Mouse (Mus musculus) forebrain, embryonic 16.5 days (tissue): ENCODE results near the gene Prrxl1. TPM values are rescaled to one million over a fixed set of nuclear protein-coding genes. Genes with fewer than 3 reads are reported as not detected.

Experiments
- ATAC-seq: fragments of 200-750 bp; cut with Nextera tagmentation; 2 replicates; pipeline ENCODE4 v1.8.0; 2017; ENCODE audit warnings: mild to moderate bottlenecking, moderate library complexity
- H3K27ac ChIP-seq: fragments of 300-500 bp; sonication (generic); 2 replicates; pipeline ENCODE4 v1.5.1; 2014; ENCODE audit warnings: low read length, control low read depth
- H3K27me3 ChIP-seq: fragments of 300-500 bp; sonication (generic); replicated peaks from 2 replicates; pipeline ENCODE4 v1.6.1; 2014; ENCODE audit warnings: low read length; ENCODE audit not compliant: control insufficient read depth, insufficient read depth
- H3K36me3 ChIP-seq: fragments of 300-500 bp; sonication (generic); 2 replicates; pipeline ENCODE4 v1.6.1; 2014; ENCODE audit not compliant: control insufficient read depth, insufficient read depth
- H3K4me1 ChIP-seq: fragments of 300-500 bp; sonication (generic); replicated peaks from 2 replicates; pipeline ENCODE4 v1.6.1; 2014; ENCODE audit warnings: low read length; ENCODE audit not compliant: control insufficient read depth, insufficient read depth
- H3K4me2 ChIP-seq: fragments of 300-500 bp; sonication (generic); 2 replicates; pipeline ENCODE4 v1.6.1; 2014; ENCODE audit warnings: mild to moderate bottlenecking, low read length, control low read depth
- H3K4me3 ChIP-seq: fragments of 300-500 bp; sonication (generic); replicated peaks from 2 replicates; pipeline ENCODE4 v1.5.1; 2014; ENCODE audit warnings: mild to moderate bottlenecking, low read length, control low read depth
- H3K9ac ChIP-seq: fragments of 300-500 bp; sonication (generic); replicated peaks from 2 replicates; pipeline ENCODE4 v1.6.1; 2014; ENCODE audit warnings: low read depth, low read length, control low read depth
- H3K9me3 ChIP-seq: fragments of 300-500 bp; sonication (generic); 2 replicates; pipeline ENCODE4 v1.6.1; 2016; ENCODE audit warnings: low read length; ENCODE audit not compliant: control insufficient read depth
- WGBS: fragments of 180-500 bp; shearing (Covaris S2); extraction: QIAGEN DNeasy Blood & Tissue Kit; methylation state at CpG from one replicate; pipeline ENCODE4 v1.1.7; 2014; 5-methylcytosine and 5-hydroxymethylcytosine counted together
- polyA plus RNA-seq: library from polyadenylated mRNA; unstranded; fragments of >200 nt; fragmentation: Nextera tagmentation; extraction: Ambion mirVana; gene quantifications from 2 replicates; pipeline ENCODE4 v1.2.1, GENCODE M21; 2015

Gene Prrxl1
- polyA plus RNA-seq, 1 experiment from 2014 or later: not detected

DNA sequence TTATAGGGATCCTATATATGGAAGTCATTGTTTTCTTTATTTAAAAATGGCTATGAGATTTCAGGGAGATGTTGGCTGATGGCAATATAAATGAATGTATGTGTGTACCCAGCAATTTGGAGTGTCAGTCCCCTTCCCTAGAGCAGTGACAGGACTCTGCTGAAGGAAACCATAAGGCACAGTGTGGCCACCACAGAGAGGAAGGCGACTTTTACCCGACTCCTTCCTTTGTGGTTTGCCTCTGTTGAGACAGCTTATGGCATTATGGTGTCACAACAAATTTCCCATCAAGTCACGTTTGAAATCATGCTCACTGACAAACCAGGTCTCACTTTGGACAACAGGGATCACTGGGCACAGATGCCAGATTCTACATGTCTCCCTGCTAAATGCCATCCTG is 25.0 kb downstream of the Prrxl1 start:
- no peaks in the 10 kb centered on the region for H3K4me1 ChIP-seq
- no peaks in the 10 kb centered on the region for H3K36me3 ChIP-seq
- no peak overlapping the region for H3K4me2 ChIP-seq
- ATAC-seq: no peak
- H3K4me3 ChIP-seq: no peak overlapping the region
- no peak overlapping the region for H3K27ac ChIP-seq
- no peaks in the 10 kb centered on the region for H3K27me3 ChIP-seq
- no peaks in the 10 kb centered on the region for H3K9me3 ChIP-seq
- no peak overlapping the region for H3K9ac ChIP-seq
- 84% methylated on average over 3 of the region's 3 CpGs for WGBS

DNA sequence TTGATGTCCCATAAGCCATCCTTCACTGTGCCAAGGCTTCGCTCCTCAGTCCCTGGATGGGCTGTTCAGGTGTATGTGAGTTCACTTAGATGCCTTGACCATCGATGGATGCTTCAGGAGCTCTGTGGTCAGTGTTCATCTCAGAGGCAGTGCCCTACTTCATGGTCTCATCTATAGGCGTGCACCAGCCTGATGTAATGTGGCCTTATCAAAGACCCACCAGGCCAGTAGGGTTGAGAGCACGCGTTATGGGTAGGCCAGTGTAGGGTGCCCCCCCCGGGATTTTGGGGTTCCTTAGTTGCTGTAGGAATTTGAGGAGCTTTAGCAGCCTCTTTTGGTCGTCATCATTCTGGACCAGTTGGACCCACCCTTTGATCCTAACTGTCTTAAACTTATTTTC is 25.6 kb downstream of the Prrxl1 start:
- Histone ChIP-seq H3K9ac (no peak overlapping the region), H3K36me3 (no peaks in the 10 kb centered on the region), H3K27me3 (no peaks in the 10 kb centered on the region), H3K4me2 (no peak overlapping the region), H3K4me1 (no peaks in the 10 kb centered on the region), H3K4me3 (no peak overlapping the region), H3K9me3 (no peaks in the 10 kb centered on the region), H3K27ac (no peak overlapping the region)
- WGBS: 90% methylated on average over 7 of the region's 7 CpGs
- no peak for ATAC-seq

DNA sequence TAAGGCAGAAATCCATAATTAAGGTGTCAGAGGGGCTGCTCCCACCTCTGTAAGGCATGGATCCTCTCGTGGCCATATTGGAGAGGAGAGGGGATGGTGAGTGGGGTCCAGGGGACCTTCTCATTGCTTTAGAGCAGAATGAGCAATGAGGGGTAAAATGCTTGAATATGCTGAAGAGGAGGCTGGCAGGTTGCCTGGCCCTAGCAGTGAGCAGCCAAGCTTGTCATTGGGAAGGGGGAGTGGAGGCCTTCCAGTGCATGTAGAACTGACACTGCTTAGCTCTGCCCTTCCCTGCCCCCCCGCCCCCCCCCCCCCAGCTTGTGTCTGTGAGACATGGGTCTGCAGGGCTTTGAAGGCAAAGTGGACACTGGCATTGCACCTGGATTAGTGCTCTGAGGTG is 28.1 kb downstream of the Prrxl1 start:
- H3K36me3 ChIP-seq: no peaks in the 10 kb centered on the region
- no peaks in the 10 kb centered on the region for H3K4me1 ChIP-seq
- no peak overlapping the region for H3K9ac ChIP-seq
- 42% methylated on average over 1 of the region's 2 CpGs for WGBS
- H3K4me2 ChIP-seq: no peak overlapping the region
- H3K4me3 ChIP-seq: no peak overlapping the region
- ATAC-seq: no peak
- no peaks in the 10 kb centered on the region for H3K9me3 ChIP-seq
- no peak overlapping the region for H3K27ac ChIP-seq
- no peaks in the 10 kb centered on the region for H3K27me3 ChIP-seq

DNA sequence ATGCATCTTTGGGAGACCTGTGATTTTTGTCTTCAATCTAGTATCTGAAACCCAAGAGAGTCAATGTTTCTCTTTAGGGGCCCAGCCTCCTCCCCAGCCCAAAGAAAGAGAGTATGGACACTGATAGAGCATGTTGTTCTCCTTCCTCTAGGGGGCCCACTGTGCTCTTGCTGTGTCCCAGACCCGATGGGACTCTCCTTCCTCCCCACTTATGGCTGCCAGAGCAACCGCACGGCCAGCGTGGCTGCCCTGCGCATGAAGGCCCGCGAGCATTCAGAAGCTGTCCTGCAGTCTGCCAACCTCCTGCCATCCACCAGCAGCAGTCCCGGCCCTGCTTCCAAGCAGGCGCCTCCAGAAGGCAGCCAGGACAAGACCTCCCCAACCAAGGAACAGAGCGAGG is 29.4 kb downstream of the Prrxl1 start:
- Histone ChIP-seq H3K4me1 (no peaks in the 10 kb centered on the region), H3K4me2 (no peak overlapping the region), H3K27ac (no peak overlapping the region), H3K9me3 (no peaks in the 10 kb centered on the region), H3K27me3 (no peaks in the 10 kb centered on the region), H3K9ac (no peak overlapping the region), H3K4me3 (no peak overlapping the region), H3K36me3 (no peaks in the 10 kb centered on the region)
- WGBS: 50% methylated on average over 10 of the region's 10 CpGs
- ATAC-seq: no peak

DNA sequence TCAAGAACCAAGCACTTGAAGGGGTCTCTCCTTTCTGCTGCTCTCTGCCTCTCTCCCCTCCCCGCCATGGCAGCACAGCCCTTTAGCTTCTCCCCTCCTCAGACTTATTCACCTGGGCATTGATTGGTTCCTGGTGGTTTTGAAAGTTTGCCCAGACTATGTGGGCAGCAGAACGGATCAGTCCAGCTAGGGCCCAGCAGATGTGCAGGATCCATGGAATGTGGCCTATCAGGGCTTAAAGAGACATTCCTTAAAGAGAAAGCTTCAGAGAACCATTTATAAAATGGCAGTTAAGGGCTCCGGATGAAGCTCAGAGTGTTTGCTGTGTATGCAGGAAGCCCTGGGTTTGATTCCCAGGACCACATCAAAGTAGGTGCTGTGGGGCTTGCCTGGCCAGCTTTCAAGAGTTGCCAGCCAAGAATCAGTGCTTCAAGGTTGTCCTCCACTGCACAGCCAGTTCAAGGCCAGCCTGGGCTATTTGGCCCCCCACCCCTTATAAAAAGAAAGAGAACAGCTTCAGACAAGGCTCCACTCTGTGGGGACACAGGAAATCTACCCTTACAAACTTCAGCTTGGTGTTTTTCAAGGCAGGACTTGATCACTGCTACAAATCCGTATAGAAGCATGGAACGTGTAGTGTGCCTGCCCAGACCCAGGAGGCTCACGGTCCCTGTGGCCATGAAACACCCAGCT is 33.8 kb downstream of the Prrxl1 start:
- no peak for ATAC-seq
- WGBS: 88% methylated on average over 5 of the region's 6 CpGs
- Histone ChIP-seq H3K4me1 (no peaks in the 10 kb centered on the region), H3K9me3 (no peaks in the 10 kb centered on the region), H3K27me3 (no peaks in the 10 kb centered on the region), H3K36me3 (no peaks in the 10 kb centered on the region), H3K4me2 (no peak overlapping the region), H3K27ac (no peak overlapping the region), H3K4me3 (no peak overlapping the region), H3K9ac (no peak overlapping the region)

DNA sequence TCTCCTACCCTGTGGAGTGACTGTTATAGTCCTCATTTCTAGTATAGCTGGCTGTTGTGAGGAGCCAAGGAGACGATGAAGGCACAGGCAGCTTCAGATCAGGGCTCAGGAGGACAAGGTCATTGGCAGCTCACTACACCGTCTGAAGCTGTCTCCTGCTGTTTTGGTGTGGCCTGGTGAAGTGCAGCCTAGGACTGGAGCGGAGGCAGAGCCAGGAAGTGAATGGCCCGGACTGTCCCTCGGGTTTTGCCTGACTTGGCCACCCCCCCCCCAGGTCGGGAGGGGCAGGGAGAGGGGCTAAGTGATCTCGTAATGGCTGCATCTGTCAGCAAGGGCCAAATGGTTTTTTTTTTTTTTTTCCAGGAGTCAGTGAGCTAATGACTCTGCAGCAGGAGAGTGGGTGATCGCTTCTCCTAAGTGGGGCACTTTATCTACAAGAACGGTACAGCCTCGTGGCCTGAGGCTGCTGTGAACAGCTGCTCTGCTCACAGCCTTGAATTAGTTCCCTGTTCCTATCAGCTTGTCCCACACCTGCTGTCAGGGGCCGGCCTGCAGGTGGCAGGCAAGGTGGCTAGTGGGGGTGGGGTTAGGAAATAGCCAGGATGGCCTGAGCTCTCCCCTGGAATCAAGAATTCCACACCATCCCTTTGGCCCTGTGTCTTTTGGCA is 34.9 kb downstream of the Prrxl1 start:
- H3K9me3 ChIP-seq: no peaks in the 10 kb centered on the region
- no peak overlapping the region for H3K4me2 ChIP-seq
- ATAC-seq: no peak
- H3K36me3 ChIP-seq: no peaks in the 10 kb centered on the region
- H3K9ac ChIP-seq: no peak overlapping the region
- H3K27ac ChIP-seq: no peak overlapping the region
- H3K4me1 ChIP-seq: no peaks in the 10 kb centered on the region
- WGBS: 44% methylated on average over 11 of the region's 11 CpGs
- H3K4me3 ChIP-seq: no peak overlapping the region
- no peaks in the 10 kb centered on the region for H3K27me3 ChIP-seq

DNA sequence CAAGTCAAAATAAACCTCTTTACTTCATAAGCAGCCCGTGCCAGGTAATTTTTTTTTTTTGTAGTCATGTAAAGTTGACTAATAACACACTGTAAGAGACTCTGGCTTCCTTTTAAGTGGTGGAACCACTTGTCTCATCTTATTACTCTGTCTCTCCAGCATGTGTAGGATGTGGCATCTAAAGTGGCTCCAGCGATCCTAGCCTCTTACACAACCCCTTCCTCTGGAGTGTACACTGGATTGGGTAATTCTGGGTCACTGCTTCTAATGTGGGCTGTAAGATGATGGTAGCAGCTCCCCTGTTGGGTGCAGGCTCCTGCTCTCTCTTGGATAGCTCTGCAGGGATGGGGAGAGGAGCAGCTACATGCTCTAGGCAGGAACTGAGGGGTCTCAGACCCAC is 39.3 kb downstream of the Prrxl1 start:
- no peaks in the 10 kb centered on the region for H3K9me3 ChIP-seq
- no peaks in the 10 kb centered on the region for H3K36me3 ChIP-seq
- WGBS: 92% methylated on average over 2 of the region's 2 CpGs
- H3K27me3 ChIP-seq: no peaks in the 10 kb centered on the region
- no peak overlapping the region for H3K9ac ChIP-seq
- H3K27ac ChIP-seq: no peak overlapping the region
- H3K4me3 ChIP-seq: no peak overlapping the region
- H3K4me2 ChIP-seq: no peak overlapping the region
- no peak for ATAC-seq
- H3K4me1 ChIP-seq: no peaks in the 10 kb centered on the region

DNA sequence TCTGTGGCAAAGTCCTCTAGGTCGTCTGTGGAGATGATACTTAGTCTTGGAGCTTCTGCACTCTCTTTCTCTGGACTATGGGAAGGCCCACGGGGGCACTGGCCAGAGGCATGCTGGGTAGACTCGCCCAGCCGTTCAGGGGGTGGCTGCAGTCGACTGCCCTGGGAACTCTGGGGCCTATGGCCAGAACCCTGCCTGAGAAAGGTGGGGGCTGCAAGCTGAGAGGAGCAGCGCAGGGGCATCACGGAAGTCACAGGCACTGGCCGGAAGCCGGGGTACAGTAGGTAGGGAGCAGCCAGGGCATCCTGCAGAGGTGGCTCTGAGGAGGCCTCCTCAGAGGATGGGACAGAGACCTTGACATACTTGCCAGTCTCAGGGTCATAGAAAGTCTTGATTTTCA is 60.6 kb downstream of the Prrxl1 start:
- Histone ChIP-seq H3K27me3 (no peaks in the 10 kb centered on the region), H3K4me3 (no peak overlapping the region), H3K9ac (no peak overlapping the region), H3K36me3 (no peaks in the 10 kb centered on the region), H3K9me3 (no peaks in the 10 kb centered on the region), H3K27ac (no peak overlapping the region), H3K4me1 (no peaks in the 10 kb centered on the region), H3K4me2 (no peak overlapping the region)
- 79% methylated on average over 9 of the region's 9 CpGs for WGBS
- no peak for ATAC-seq

DNA sequence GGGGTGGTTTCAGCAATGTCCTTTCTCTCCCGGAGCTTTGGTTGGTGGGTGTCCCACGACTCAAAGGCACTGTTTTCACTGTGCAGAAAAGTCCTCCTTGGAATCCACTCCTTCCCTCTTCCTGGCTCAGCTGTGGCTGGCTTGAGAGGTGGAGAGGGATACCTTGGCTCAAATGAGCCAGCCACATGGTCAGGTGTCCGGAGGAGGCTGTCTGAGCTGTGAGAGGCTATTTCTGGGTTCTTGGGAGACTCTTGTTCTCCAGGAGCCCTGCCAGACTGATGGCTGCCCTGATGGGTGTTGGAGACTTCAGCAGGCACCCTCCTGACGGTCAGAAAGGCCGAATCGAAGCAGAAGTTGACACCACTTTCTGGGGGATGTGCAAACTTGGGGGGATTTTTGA is 63.9 kb downstream of the Prrxl1 start:
- Histone ChIP-seq H3K27me3 (no peaks in the 10 kb centered on the region), H3K4me2 (no peak overlapping the region), H3K27ac (no peak overlapping the region), H3K36me3 (no peaks in the 10 kb centered on the region), H3K9me3 (no peaks in the 10 kb centered on the region), H3K4me1 (no peaks in the 10 kb centered on the region), H3K9ac (no peak overlapping the region), H3K4me3 (no peak overlapping the region)
- 92% methylated on average over 6 of the region's 6 CpGs for WGBS
- ATAC-seq: no peak
